Mouse (Mus musculus) embryonic facial prominence, embryonic 10.5 days (tissue): ENCODE measurements around the gene Nsfl1c. TPM values are rescaled to one million over a fixed set of nuclear protein-coding genes. Genes with fewer than 3 reads are reported as not detected.

Experiments used
- DNase-seq: peaks from one replicate; pipeline ENCODE4 v3.0.0-alpha.2; 2017; ENCODE audit warnings: low spot score
- H3K27ac ChIP-seq: fragments of 300-500 bp; sonication (generic); replicated peaks from 2 replicates; pipeline ENCODE4 v1.5.1; 2016; ENCODE audit warnings: mild to moderate bottlenecking
- H3K27me3 ChIP-seq: fragments of 300-500 bp; sonication (generic); replicated peaks from 2 replicates; pipeline ENCODE4 v1.6.1; 2016; ENCODE audit warnings: low read depth, mild to moderate bottlenecking; ENCODE audit not compliant: poor library complexity, severe bottlenecking
- H3K36me3 ChIP-seq: fragments of 300-500 bp; sonication (generic); replicated peaks from 2 replicates; pipeline ENCODE4 v1.6.1; 2016; ENCODE audit warnings: mild to moderate bottlenecking, moderate library complexity
- H3K4me1 ChIP-seq: fragments of 300-500 bp; sonication (generic); 2 replicates; pipeline ENCODE4 v1.6.1; 2016
- H3K4me3 ChIP-seq: fragments of 300-500 bp; sonication (generic); 2 replicates; pipeline ENCODE4 v1.5.1; 2016; ENCODE audit warnings: mild to moderate bottlenecking, moderate library complexity
- H3K9me3 ChIP-seq: fragments of 300-500 bp; sonication (generic); 2 replicates; pipeline ENCODE4 v1.6.1; 2016; ENCODE audit warnings: mild to moderate bottlenecking
- WGBS: fragments of 180-500 bp; shearing (Covaris S2); methylation state at CpG from one replicate; pipeline ENCODE4 v1.1.7; 2016; 5-methylcytosine and 5-hydroxymethylcytosine counted together
- polyA plus RNA-seq: library from polyadenylated mRNA; unstranded; fragments of >200 nt; fragmentation: Nextera tagmentation; extraction: Ambion mirVana; gene quantifications from 2 replicates; pipeline ENCODE4 v1.2.1, GENCODE M21; 2016

Gene Nsfl1c
- polyA plus RNA-seq, 1 experiment from 2014 or later: 307 TPM

DNA sequence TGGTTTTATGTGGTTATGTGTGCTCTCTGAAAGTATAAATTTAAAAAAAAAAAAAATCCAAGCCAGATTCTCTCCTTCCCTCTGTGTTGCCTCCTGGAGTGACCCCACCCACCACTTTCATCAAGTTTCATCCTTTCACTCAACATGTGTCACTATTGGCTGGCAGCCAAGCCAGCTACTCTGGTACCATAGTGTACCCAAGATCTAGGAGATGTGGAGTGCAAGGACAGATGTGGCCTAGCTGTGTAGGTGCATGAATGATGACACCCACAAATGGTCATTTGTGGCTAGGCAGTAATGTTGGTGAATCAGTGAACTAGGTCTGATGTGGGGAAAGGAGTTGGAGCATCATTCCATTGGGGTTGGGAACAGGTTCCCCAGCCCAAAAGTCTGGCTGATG is 35.2 kb downstream of the Nsfl1c start:
- DNase-seq: no peak
- H3K4me3 ChIP-seq: no peak overlapping the region
- no peaks in the 10 kb centered on the region for H3K9me3 ChIP-seq
- H3K36me3 ChIP-seq: no peaks in the 10 kb centered on the region; the same call in 1 of the 2 replicates
- no peak overlapping the region for H3K27ac ChIP-seq
- no peaks in the 10 kb centered on the region for H3K27me3 ChIP-seq
- H3K4me1 ChIP-seq: peaks cover 8% of the 10 kb centered on the region

DNA sequence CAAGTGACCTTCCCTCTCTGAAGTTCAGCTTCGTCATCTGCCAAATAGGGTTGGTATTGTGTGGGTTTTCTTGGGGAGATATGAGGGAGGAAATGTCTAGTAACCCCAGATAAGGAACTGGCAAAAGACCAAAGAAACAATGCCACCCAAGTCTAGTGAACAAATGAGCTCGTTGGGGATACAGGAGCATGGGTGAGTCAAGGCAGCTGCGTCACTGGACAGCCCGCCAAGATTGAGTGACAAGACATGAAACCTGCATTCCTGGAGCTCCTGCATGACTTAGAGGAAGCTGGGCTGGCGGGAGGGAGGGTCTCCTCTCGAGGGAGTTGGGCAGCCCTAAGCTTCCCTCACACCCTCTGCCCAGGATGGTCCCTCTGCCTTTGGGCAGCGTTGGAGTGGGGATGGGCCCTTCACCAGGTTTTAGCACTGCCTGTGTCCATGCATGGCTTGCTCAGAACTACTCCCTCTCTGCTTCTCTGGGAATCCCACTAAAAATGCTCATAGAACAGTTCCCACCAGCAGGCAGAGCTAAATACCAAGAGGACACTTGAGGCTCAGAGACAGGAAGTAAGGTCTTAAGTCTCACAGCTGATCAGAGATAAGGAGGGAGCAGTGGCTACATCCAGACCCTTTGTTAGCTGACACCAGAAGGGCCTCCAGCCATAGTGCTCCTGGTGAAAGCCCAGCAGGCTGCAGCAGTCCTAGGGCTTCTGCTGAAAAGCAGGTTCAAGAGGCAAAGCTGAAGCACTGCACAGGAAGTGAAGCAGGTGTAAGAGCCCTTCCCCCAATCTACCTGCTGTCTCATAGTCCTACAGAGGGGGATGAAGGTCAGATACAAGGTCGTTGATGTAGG is 36.6 kb downstream of the Nsfl1c start:
- no peak overlapping the region for H3K4me3 ChIP-seq
- H3K4me1 ChIP-seq: peaks cover 9% of the 10 kb centered on the region
- 53% methylated on average over 8 of the region's 8 CpGs for WGBS
- no peaks in the 10 kb centered on the region for H3K9me3 ChIP-seq
- no peak for DNase-seq
- H3K36me3 ChIP-seq: no peaks in the 10 kb centered on the region; the same call in 1 of the 2 replicates
- no peaks in the 10 kb centered on the region for H3K27me3 ChIP-seq
- no peak overlapping the region for H3K27ac ChIP-seq

DNA sequence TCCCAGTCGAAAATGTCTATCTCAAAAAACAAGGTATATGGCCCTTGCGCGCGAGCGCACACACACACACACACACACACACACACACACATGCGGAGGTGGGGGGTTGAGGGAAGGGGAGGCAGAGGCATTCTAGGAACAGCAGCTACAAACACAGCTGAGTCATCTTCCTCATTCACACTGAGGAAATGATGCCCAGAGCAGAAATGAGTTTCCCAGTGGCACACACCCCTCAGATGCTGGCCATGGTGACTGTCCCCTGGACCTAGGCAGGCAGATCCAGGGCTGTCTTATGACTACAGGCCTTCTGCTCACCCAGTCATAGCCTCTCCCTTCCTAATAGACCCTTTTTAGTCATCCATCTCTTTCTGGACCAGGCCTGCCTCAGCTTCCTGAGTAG is 39.6 kb downstream of the Nsfl1c start:
- WGBS: 92% methylated on average over 6 of the region's 6 CpGs
- no peak for DNase-seq
- H3K4me1 ChIP-seq: peaks cover 18% of the 10 kb centered on the region

DNA sequence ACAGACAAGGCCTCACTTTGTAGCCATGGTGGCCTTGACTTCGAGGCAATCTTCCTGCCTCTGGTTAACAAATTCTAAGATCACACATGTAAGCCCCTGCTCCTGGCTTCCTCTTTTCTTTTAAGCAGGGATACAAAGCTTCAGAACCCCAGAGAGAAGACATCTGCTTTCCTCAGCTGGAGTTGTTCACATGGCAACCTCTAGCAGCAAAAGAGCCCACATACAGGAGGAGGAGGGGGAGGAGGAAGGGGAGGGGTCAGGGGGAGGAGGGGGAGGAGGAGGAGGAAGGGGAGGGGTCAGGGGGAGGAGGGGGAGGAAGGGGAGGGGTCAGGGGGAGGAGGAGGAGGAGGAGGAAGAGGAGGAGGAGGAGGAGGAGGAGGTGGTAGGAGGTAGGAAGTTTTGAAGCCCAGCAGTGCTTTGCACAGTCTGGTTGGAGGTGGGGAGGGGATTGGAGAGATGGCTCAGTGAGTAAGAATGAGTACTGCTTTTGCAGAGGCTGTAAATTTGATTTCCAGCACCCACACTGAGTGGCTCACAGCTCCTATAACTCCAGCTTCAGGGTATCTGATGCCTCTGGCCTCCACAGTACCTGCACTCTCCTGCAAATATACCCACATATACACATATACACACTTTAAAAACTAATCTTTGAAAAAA is 42.1 kb downstream of the Nsfl1c start:
- DNase-seq: peak; percentile 51
- 76% methylated on average over 1 of the region's 1 CpGs for WGBS
- H3K27ac ChIP-seq: 0 out of 2 replicates have a peak overlapping the region, but pooled peaks have one; percentile 35

More for the DNA sequence above, 39.6 kb downstream of the Nsfl1c start:
- H3K27me3 ChIP-seq: no peaks in the 10 kb centered on the region
- no peak overlapping the region for H3K4me3 ChIP-seq
- no peak overlapping the region for H3K27ac ChIP-seq
- no peaks in the 10 kb centered on the region for H3K9me3 ChIP-seq
- H3K36me3 ChIP-seq: no peaks in the 10 kb centered on the region

DNA sequence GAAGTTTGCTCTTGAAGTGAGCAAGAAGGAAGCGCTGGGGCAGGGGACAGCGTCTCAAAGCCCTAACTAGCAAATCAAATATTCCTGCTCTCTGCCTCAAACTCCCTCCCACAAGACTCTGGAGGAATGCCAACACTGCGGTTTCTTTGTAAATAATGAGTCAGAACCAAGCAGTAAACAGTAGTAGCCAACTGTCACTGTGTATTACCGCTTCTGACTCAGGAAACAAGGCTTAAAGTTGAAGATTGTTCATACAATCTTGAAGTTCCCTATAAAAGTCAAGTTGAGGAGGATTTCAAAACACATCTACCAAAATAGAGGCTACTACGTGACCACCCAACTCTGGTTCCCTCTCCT is 42.6 kb downstream of the Nsfl1c start:
- H3K9me3 ChIP-seq: no peaks in the 10 kb centered on the region
- 81% methylated on average over 5 of the region's 5 CpGs for WGBS
- no peak for DNase-seq
- no peaks in the 10 kb centered on the region for H3K36me3 ChIP-seq
- no peak overlapping the region for H3K27ac ChIP-seq
- peaks cover 13% of the 10 kb centered on the region for H3K4me1 ChIP-seq
- H3K4me3 ChIP-seq: no peak overlapping the region
- H3K27me3 ChIP-seq: no peaks in the 10 kb centered on the region

More for the DNA sequence above, 42.1 kb downstream of the Nsfl1c start:
- H3K27me3 ChIP-seq: no peaks in the 10 kb centered on the region
- H3K9me3 ChIP-seq: no peaks in the 10 kb centered on the region
- H3K36me3 ChIP-seq: no peaks in the 10 kb centered on the region
- peaks cover 10% of the 10 kb centered on the region for H3K4me1 ChIP-seq
- no peak overlapping the region for H3K4me3 ChIP-seq

DNA sequence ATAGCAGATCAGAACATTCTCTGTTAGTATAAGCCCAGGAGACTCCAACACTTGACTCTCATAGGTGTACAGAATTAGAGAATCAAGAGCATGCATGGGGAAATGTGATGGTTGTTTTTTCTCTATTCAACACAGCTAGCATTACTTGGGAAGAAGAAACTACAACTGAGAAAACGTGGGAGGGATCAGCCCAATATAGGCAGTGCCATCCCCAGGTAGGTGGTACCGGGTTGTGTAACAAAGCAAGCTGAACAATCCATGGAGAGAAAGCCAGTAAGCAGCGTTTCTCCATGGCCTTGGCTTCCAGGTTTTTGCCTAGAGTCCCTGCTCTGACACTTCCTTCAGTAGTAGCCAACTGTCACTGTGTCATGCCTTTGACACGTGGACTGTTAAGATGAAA is 44.7 kb downstream of the Nsfl1c start:
- 65% methylated on average over 4 of the region's 4 CpGs for WGBS
- Histone ChIP-seq H3K36me3 (no peaks in the 10 kb centered on the region), H3K27ac (no peak overlapping the region), H3K4me3 (no peak overlapping the region), H3K9me3 (no peaks in the 10 kb centered on the region), H3K4me1 (peaks cover 20% of the 10 kb centered on the region), H3K27me3 (no peaks in the 10 kb centered on the region)
- DNase-seq: no peak

DNA sequence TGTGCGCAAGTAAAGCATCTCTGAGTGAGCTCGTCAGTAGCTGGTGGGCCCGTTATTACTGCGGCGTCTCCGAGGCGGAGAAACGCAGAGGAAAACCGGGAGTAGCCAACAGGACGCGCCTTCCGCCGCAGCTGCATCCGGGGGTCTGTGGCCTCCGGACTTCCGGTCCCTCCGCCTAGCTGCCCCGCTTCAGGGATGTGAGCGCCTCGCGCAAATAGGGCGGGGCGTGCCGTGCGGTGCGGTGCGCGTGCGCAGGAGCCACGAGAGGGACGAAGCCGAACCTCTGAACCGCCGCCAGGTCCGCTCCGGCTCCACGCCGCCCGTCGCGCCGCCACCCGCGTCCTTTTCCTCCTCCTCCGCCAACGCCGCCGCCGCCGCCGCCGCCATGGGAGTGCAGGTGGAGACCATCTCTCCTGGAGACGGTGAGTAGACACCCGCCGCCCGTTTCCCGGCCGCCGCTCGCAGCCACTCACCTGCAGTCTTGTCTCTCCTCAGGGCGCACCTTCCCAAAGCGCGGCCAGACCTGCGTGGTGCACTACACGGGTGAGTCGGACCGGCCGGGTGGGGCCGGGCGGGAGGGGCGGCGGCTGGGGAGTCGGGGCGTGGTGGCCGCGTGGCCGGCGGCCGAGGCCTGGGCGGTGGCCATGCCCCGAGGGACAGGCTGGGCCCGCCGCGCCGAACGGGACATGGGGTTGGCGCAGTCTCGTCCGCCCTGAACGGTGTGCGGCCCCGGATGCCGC is 48.5 kb downstream of the Nsfl1c start, which contains the start of gene Fkbp1a:
Gene Fkbp1a, plus strand, starts transcription at position 161 of the 740 bp plus-strand sequence.
- DNase-seq: peak; percentile 98
- peaks cover 30% of the 10 kb centered on the region for H3K4me1 ChIP-seq
- H3K9me3 ChIP-seq: no peaks in the 10 kb centered on the region
- peak within 1 kb of the TSS; percentile 98 for H3K4me3 ChIP-seq
- peak within 1 kb of the TSS; percentile 97 for H3K27ac ChIP-seq
- H3K36me3 ChIP-seq: peaks cover 36% of the 10 kb centered on the region
- no peaks in the 10 kb centered on the region for H3K27me3 ChIP-seq
- under 1% methylated on average over 93 of the region's 93 CpGs for WGBS

DNA sequence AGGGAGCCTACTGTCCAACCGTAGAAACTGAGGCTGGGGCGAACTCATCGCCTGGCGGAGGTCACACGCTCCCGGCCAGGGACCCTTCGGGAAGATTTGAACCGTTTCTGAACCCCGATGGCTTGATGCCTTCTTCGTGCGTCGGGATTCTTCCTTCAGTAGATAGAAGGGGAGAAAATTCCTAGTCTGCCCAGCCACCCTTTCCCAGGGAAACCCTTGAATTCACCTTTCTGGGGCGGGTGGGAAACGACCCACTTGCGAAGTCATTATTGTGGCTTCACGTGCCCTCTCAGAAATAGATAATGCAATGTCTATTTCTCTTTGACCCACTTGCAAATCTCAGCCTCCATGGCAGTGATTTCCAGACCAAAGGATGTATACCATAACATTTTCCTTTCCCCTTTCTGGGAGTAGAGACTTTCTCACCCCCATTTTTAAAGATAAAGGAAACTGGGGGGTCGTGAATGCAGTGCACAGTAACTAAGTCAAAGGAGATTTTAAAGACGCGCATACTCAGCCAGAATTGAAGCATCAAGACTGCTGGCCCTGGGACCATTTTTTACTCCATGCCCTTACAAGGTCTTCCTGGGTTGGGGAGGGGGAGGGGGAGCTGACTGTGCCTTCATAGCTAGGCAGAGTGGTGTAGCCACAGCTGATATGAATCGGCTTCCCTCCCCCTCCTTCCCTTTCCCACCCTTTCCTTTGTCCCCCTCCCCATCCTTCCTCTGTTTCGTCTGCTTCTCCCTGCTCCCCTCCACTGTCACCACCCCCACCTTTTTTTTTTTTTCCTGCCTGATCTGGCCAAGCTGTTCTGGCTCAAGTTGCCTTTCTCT is 49.3 kb downstream of the Nsfl1c start:
- peak; percentile 76 for DNase-seq
- H3K27me3 ChIP-seq: no peaks in the 10 kb centered on the region
- H3K9me3 ChIP-seq: no peaks in the 10 kb centered on the region
- H3K4me1 ChIP-seq: peaks cover 30% of the 10 kb centered on the region
- WGBS: 2% methylated on average over 21 of the region's 21 CpGs
- peaks cover 44% of the 10 kb centered on the region for H3K36me3 ChIP-seq
- peak overlapping the region; percentile 97 for H3K27ac ChIP-seq
- peak overlapping the region; percentile 98 for H3K4me3 ChIP-seq

DNA sequence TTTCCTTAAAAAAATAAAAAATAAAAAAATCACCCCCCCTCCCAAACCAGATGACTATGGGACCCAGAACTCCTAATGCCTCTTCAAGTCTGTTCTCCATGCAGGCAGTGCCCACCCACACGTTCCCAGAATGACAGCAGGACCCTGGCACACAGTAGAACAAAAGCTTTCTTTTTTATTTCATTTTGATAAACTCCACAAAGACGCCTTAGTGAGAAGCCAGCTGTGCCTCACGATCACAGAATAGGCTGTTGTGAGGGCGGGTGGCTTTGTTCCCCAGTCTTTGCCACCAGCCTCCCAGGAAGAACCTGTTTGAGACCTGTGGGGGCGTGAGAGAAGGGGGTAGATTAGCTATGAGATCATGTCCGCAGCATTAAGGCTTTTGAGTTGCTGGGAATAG is 50.7 kb downstream of the Nsfl1c start:
- Histone ChIP-seq H3K27ac (no peak overlapping the region), H3K27me3 (no peaks in the 10 kb centered on the region), H3K9me3 (no peaks in the 10 kb centered on the region), H3K36me3 (peaks cover 58% of the 10 kb centered on the region), H3K4me3 (peak overlapping the region; percentile 98; the same call in 1 of the 2 replicates), H3K4me1 (peaks cover 30% of the 10 kb centered on the region)
- DNase-seq: no peak
- 76% methylated on average over 6 of the region's 6 CpGs for WGBS

DNA sequence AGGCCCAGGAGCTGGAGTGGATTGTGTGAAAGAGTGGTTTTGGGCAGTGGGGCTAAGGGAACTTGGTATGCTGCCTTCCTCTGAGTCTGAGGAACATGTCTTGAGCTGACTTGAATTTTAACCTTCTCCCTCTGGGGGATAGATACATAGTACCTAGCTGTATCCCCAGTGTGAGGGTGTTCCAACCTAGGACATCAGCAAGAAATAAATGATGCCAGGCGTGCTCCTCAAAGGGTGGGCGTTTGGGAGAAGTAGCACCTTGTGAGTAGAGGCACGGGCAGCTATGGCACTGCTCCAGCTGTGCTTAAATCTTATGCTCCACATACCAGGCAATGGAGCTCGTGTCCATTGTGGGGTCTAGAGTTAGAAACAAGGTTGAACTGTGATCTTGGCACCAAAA is 52.6 kb downstream of the Nsfl1c start:
- no peak for DNase-seq
- H3K9me3 ChIP-seq: no peaks in the 10 kb centered on the region
- H3K27ac ChIP-seq: no peak overlapping the region
- H3K4me1 ChIP-seq: peaks cover 27% of the 10 kb centered on the region
- H3K36me3 ChIP-seq: peaks cover 77% of the 10 kb centered on the region
- no peak overlapping the region for H3K4me3 ChIP-seq
- no peaks in the 10 kb centered on the region for H3K27me3 ChIP-seq
- WGBS: 93% methylated on average over 4 of the region's 4 CpGs

DNA sequence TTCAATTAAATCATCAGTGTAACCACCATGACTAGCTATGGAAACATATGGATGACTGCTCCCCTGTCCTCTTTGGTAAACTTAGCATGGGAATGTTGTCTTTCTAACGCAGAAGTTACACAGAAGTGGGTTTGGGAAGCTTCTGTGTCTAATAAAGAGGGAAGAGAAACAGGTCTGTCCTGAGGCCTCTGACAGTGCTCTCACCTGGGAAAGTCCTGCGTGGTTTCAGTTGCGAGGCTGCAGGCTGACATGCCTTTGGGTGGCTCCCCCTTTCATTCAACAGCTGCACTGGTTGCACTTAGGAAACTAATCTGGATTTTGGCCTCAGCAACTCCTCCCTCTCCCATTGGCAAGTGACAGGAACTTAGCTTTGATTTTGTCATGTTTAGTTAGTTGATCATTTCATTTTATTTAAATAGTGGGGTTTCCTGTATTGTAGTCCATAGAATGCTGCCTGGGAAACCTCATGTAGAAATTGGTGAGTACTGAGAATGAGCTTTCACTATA is 55.7 kb downstream of the Nsfl1c start:
- peaks cover 10% of the 10 kb centered on the region for H3K4me1 ChIP-seq
- no peak overlapping the region for H3K27ac ChIP-seq
- no peak overlapping the region for H3K4me3 ChIP-seq
- no peak for DNase-seq
- 91% methylated on average over 3 of the region's 3 CpGs for WGBS
- H3K36me3 ChIP-seq: peaks cover 99% of the 10 kb centered on the region
- no peaks in the 10 kb centered on the region for H3K9me3 ChIP-seq
- H3K27me3 ChIP-seq: no peaks in the 10 kb centered on the region
